ENCODE assay signal across 9 mouse cellular contexts in the genomic region with DNA sequence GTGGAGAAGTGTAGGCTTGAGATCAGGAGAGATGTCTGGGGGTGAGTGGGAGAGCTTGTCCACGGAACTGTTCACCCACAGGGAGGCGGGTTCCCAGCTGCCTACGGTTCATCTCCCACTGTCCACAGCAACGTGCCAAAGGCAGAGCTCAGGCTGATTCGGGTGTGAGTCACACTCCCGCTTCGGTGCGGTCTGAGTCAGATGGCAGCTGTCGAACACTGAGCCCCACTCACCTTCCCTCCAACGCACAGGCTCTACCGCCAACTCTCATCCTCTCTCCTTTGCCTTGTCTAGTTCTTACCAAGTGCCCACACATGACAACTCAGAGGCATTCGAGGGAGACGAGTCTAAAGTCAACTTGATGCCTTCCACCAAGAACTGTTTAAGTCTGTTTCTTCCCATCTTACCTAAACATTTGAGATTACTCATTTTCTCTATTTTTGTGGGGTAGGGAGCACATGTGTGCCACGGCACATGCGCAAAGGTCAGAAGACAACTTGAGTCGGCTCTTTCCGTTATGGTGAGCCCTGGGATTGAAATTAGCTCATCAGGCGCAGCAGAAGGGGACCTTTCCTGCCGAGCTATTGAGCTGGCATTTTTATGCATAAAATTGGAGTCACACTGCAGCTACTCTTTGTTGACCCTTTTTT.
DNase-seq lines count a peak whose midpoint lies in the region; ATAC-seq and TF ChIP-seq lines count a peak whose summit lies in the region.
"Had no signal": no experiment of that assay in that cellular context is flagged by ENCODE, and none has a peak within 500 bp of the region (broad histone marks: within the 10 kb centered on the region; RNA-seq: fewer than 3 reads in every experiment).

No protein-coding gene starts in this region.

- no peak for TF ChIP-seq EP300 in lung, postnatal 0 days (IDR thresholded peaks at IDR 0.05)
- TF ChIP-seq EP300 in heart, postnatal 0 days (IDR thresholded peaks at IDR 0.05; ENCODE audit: low read depth): no peak

- H3K36me3 ChIP-seq in lung, postnatal 0 days (ENCODE audit: insufficient read depth, low read length): no peaks in the 10 kb centered on the region
- no peaks in the 10 kb centered on the region for H3K36me3 ChIP-seq in heart, postnatal 0 days (replicated peaks; ENCODE audit: control insufficient read depth, insufficient read depth, low read length)
- H3K36me3 ChIP-seq: limb, embryonic 12.5 days had no signal

- H3K27ac ChIP-seq in lung, postnatal 0 days (ENCODE audit: low read length): no peak overlapping the region
- H3K27ac ChIP-seq in heart, postnatal 0 days (ENCODE audit: low read depth): peak overlapping the region; percentile 9; the same call in 1 of the 2 replicates
- H3K27ac ChIP-seq: limb, embryonic 12.5 days had no signal

- H3K9ac ChIP-seq in lung, postnatal 0 days (replicated peaks; ENCODE audit: low read depth): no peak overlapping the region
- H3K9ac ChIP-seq in heart, postnatal 0 days (replicated peaks; ENCODE audit: low read depth, low read length): no peak overlapping the region
- H3K9ac ChIP-seq: limb, embryonic 12.5 days had no signal

- no peaks in the 10 kb centered on the region for H3K9me3 ChIP-seq in lung, postnatal 0 days (ENCODE audit: low read length)
- H3K9me3 ChIP-seq in heart, postnatal 0 days (replicated peaks; ENCODE audit: control insufficient read depth, low read length): no peaks in the 10 kb centered on the region
- H3K9me3 ChIP-seq: limb, embryonic 12.5 days had no signal

- no peak for ATAC-seq in CD4-positive, CD25-positive, alpha-beta regulatory T cell, adult 4 months
- 0 out of 2 replicates have a peak, but pooled peaks have one; percentile 37 for ATAC-seq in lung, postnatal 0 days
- peak; percentile 69 for ATAC-seq in heart, postnatal 0 days (ENCODE audit: insufficient read depth, low read depth)
- no peak for ATAC-seq in erythroid progenitor cell, adult 5-6 weeks (replicated peaks; ENCODE audit: low FRiP score, poor library complexity, severe bottlenecking)

- no peak overlapping the region for H3K4me2 ChIP-seq in lung, postnatal 0 days (replicated peaks; ENCODE audit: low read depth, low read length)
- H3K4me2 ChIP-seq in heart, postnatal 0 days (ENCODE audit: low read depth, low read length): no peak overlapping the region
- H3K4me2 ChIP-seq: limb, embryonic 12.5 days had no signal

- H3K4me3 ChIP-seq in lung, postnatal 0 days (ENCODE audit: low read depth, low read length): no peak overlapping the region
- H3K4me3 ChIP-seq in heart, postnatal 0 days (ENCODE audit: low read depth, low read length): no peak overlapping the region
- H3K4me3 ChIP-seq: limb, embryonic 12.5 days had no signal

- H3K4me1 ChIP-seq in lung, postnatal 0 days (ENCODE audit: insufficient read depth, low read depth, low read length): no peaks in the 10 kb centered on the region; the same call in 1 of the 2 replicates
- H3K4me1 ChIP-seq in heart, postnatal 0 days (ENCODE audit: control insufficient read depth, insufficient read depth): peaks cover 13% of the 10 kb centered on the region; the same call in 1 of the 2 replicates

- no peaks in the 10 kb centered on the region for H3K27me3 ChIP-seq in lung, postnatal 0 days (replicated peaks; ENCODE audit: insufficient read depth, low read length)
- H3K27me3 ChIP-seq in heart, postnatal 0 days (ENCODE audit: control insufficient read depth, insufficient read depth, low read length): no peaks in the 10 kb centered on the region
- H3K27me3 ChIP-seq: limb, embryonic 12.5 days had no signal

- DNase-seq in CD4-positive, CD25-positive, alpha-beta regulatory T cell, adult 2 months (ENCODE audit: low read depth, low spot score): peak; percentile 7
- DNase-seq in lung, postnatal 0 days (ENCODE audit: low spot score): no peak
- DNase-seq in lung, postnatal 10 days: no peak
- DNase-seq in heart, postnatal 0 days (ENCODE audit: low spot score): no peak
- no peak for DNase-seq in embryo, embryonic 9.5 days (ENCODE audit: extremely low spot score)
- no peak for DNase-seq in testis, postnatal 10 days (ENCODE audit: low spot score)

- TF ChIP-seq CTCF in lung, postnatal 0 days (IDR thresholded peaks at IDR 0.05): no peak
- no peak for TF ChIP-seq CTCF in heart, postnatal 0 days (IDR thresholded peaks at IDR 0.05; ENCODE audit: low read depth)

- 83% methylated on average over 19 of the region's 19 CpGs for WGBS in lung, postnatal 0 days
- 49% methylated on average over 19 of the region's 19 CpGs for WGBS in heart, postnatal 0 days

Comparison
In these comparisons a context has a peak if more than half of its experiments do, and no peak if none do; other contexts are left out.
1. ATAC-seq: peak in lung, postnatal 0 days (single experiment) and heart, postnatal 0 days (single experiment); none in CD4-positive, CD25-positive, alpha-beta regulatory T cell, adult 4 months (single experiment) and erythroid progenitor cell, adult 5-6 weeks (single experiment).